Mouse (Mus musculus): ENCODE data around the gene Rhbdl3.
"Not testable (repeated sequence)": the region's sequence is repeated elsewhere in the genome, so short reads cannot be mapped to it uniquely, and the experiment has no call there.

The Rhbdl3 gene

GRCm38 (mm10) chr11:80312565-80312964 lies 11.9 kb downstream of the Rhbdl3 start:
- DNase-seq (ENCODE audit: low read depth, low spot score), result peak; percentile 59

GRCm38 (mm10) chr11:80313462-80313861 lies 12.8 kb downstream of the Rhbdl3 start:
- DNase-seq (ENCODE audit: low read depth, low spot score), result no peak

GRCm38 (mm10) chr11:80313944-80314343 lies 13.2 kb downstream of the Rhbdl3 start:
- DNase-seq (ENCODE audit: low read depth, low spot score), result no peak

GRCm38 (mm10) chr11:80315743-80316639 lies 15.3 kb downstream of the Rhbdl3 start:
- peak; percentile 66 for DNase-seq (ENCODE audit: low read depth, low spot score)

GRCm38 (mm10) chr11:80323255-80323654 lies 22.5 kb downstream of the Rhbdl3 start:
- no peak for DNase-seq (ENCODE audit: low read depth, low spot score)

GRCm38 (mm10) chr11:80324636-80325035 lies 23.9 kb downstream of the Rhbdl3 start:
- DNase-seq (ENCODE audit: low read depth, low spot score), result no peak

GRCm38 (mm10) chr11:80332709-80333400 lies 32.1 kb downstream of the Rhbdl3 start:
- no peak for DNase-seq (ENCODE audit: low read depth, low spot score)

- DNase-seq (ENCODE audit: low read depth, low spot score), result peak; percentile 86
These were observed 35.1 kb downstream of the Rhbdl3 start for GRCm38 (mm10) chr11:80335609-80336350.

- peak; percentile 14 for DNase-seq (ENCODE audit: low read depth, low spot score)
These were observed 35.6 kb downstream of the Rhbdl3 start for GRCm38 (mm10) chr11:80336351-80336730.

GRCm38 (mm10) chr11:80342482-80342881 lies 41.8 kb downstream of the Rhbdl3 start:
- peak; percentile 41 for DNase-seq (ENCODE audit: low read depth, low spot score)

GRCm38 (mm10) chr11:80351832-80352430 lies 51.2 kb downstream of the Rhbdl3 start:
- DNase-seq (ENCODE audit: low read depth, low spot score), result peak; percentile 85

GRCm38 (mm10) chr11:80354832-80355231 lies 54.1 kb downstream of the Rhbdl3 start:
- no peak for DNase-seq (ENCODE audit: low read depth, low spot score)

GRCm38 (mm10) chr11:80368949-80369348 lies 68.2 kb downstream of the Rhbdl3 start:
- no peak for DNase-seq (ENCODE audit: low read depth, low spot score)

GRCm38 (mm10) chr11:80376651-80377050 lies 75.9 kb downstream of the Rhbdl3 start:
- no peak for DNase-seq (ENCODE audit: low read depth, low spot score)

GRCm38 (mm10) chr11:80377712-80378451 lies 77.2 kb downstream of the Rhbdl3 start, which contains the start of gene 5730455P16Rik:
Gene 5730455P16Rik (minus strand): TSS chr11:80378034.
- peak; percentile 85 for DNase-seq (ENCODE audit: low read depth, low spot score)

GRCm38 (mm10) chr11:80378452-80379068 lies 77.8 kb downstream of the Rhbdl3 start:
- not testable (repeated sequence) for DNase-seq (ENCODE audit: low read depth, low spot score)

GRCm38 (mm10) chr11:80379184-80379583 lies 78.5 kb downstream of the Rhbdl3 start:
- not testable (repeated sequence) for DNase-seq (ENCODE audit: low read depth, low spot score)

GRCm38 (mm10) chr11:80382626-80383018 lies 81.9 kb downstream of the Rhbdl3 start:
- no peak for DNase-seq (ENCODE audit: low read depth, low spot score)

- DNase-seq (ENCODE audit: low read depth, low spot score), result peak; percentile 98
These were observed 82.4 kb downstream of the Rhbdl3 start, which contains the start of gene Zfp207 for GRCm38 (mm10) chr11:80383019-80383625. Gene Zfp207 (plus strand): TSS chr11:80383279.

GRCm38 (mm10) chr11:80383626-80384046 lies 82.9 kb downstream of the Rhbdl3 start:
- no peak for DNase-seq (ENCODE audit: low read depth, low spot score)
